Mouse (Mus musculus): ENCODE results near the gene Tnnc1. TPM values are rescaled to one million over a fixed set of nuclear protein-coding genes. Genes with fewer than 3 reads are reported as not detected.
A peak's percentile ranks its signal among the peaks of the same experiment; 100 is the strongest.

The Tnnc1 gene
- polyA plus RNA-seq, 1 experiment: 24.4 TPM

DNA sequence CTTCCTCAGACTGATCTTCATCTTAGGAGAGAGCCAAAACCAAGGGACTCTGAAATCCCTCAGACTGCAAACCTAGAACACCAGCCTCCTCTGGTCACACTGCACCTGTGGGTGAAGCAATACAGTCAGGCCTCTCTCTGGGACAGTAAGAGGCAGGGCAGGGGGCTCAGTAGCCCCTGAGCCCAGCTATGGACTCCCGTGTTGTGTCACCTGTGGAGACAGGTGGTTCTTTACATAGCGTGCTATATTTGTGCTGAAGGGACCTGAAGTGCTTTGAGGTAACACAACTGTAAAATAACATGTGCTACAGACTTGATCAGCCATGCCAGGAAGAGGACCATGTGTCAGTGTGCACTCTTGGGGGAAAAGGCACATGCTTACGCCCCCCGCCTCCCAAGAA lies 12.6 kb upstream of the Tnnc1 start:
- H3K4me3 ChIP-seq (ENCODE audit: insufficient read depth, low read depth, low read length): no peak overlapping the region
- H3K27ac ChIP-seq (replicated peaks; ENCODE audit: low read depth, low read length): peak overlapping the region; percentile 76
- H3K4me1 ChIP-seq (ENCODE audit: control insufficient read depth, insufficient read depth, insufficient read length, low read length): peaks cover 15% of the 10 kb centered on the region

DNA sequence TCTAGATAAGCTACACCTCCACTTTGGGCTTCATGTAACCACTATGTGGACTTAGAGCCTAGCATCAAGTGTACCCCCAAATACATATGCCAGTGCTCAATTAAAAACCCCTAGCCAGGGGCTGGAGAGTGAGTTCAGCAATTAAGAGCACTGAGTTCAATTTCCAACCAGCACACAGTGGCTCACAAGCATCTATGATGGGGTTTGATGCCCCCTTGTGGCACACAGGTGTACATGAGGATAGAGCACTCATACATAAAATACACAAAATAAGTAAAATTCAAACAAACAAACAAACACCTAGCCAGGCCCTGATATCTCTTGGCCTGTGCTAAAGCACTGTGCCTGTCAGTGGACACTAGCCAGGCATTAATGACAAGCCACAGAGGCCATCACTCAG lies 12.1 kb upstream of the Tnnc1 start:
- peaks cover 15% of the 10 kb centered on the region for H3K4me1 ChIP-seq (ENCODE audit: control insufficient read depth, insufficient read depth, insufficient read length, low read length)
- H3K27ac ChIP-seq (replicated peaks; ENCODE audit: low read depth, low read length): no peak overlapping the region
- H3K4me3 ChIP-seq (ENCODE audit: insufficient read depth, low read depth, low read length): no peak overlapping the region

DNA sequence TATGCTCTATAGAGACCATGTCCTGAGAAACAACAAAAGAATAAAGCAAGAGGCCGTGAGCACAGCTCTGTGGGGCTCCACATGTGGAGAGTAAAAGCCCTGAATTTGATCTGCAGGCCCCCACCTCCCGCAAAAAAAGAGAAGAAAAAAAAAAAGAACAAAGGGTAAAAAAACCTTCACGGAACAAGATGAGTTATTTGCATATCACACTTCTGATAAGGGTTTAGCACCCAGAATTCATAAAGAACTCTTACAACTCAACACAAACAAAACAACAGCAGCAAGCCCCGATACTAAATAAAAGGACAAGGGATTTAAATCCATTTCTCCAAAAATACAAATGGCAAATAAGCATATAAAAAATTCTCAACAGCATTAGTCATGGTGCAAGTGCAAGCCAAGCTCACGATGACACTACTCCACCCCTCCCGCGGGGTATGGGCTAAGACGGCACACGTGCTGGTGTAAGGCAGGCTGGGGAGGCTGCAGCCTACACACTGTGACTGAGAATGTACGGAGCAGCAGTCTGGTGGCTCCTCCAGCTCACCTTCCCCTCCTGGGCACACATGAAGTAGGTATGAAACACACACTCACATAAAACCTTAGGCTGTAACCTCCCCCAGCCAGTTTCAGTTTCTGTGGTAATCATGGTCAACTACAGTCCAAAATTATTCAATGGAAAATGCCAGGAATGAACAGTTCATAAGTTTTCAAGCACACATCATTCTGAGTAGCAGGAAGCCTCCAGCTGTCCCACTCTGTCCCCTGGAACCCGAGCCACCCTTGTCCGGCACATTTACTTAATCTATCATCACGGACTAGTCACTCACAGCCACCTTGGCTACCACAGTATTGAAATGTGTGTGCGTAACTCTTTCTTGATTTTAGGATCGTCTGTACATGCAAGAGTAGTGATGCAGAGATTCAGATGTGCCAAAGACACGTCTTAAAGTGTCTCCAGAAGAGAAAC lies 10.3 kb upstream of the Tnnc1 start:
- Histone ChIP-seq H3K4me3 (ENCODE audit: insufficient read depth, low read depth, low read length) (no peak overlapping the region), H3K4me1 (ENCODE audit: control insufficient read depth, insufficient read depth, insufficient read length, low read length) (peaks cover 15% of the 10 kb centered on the region), H3K27ac (replicated peaks; ENCODE audit: low read depth, low read length) (no peak overlapping the region; the same call in 1 of the 2 replicates)

DNA sequence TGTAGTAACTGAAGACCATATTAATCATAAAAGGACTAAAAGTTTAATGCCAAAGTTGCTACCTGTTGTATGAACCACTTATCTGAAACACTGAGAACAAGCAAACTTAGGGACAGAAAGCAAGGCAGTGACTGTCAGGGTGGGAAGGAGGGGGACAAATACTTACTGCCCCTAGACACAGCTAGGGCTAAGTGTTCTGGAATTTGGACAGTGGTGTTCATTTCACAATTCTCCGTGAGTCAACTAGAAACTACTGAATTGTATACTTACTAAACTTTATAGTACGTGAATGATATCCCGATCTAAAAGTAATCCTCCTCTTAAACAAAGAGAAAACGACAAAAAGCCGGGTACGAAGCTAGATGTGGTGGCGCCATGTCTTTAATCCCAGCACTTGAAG lies 8.5 kb upstream of the Tnnc1 start:
- peaks cover 15% of the 10 kb centered on the region for H3K4me1 ChIP-seq (ENCODE audit: control insufficient read depth, insufficient read depth, insufficient read length, low read length)
- no peak overlapping the region for H3K27ac ChIP-seq (replicated peaks; ENCODE audit: low read depth, low read length)

DNA sequence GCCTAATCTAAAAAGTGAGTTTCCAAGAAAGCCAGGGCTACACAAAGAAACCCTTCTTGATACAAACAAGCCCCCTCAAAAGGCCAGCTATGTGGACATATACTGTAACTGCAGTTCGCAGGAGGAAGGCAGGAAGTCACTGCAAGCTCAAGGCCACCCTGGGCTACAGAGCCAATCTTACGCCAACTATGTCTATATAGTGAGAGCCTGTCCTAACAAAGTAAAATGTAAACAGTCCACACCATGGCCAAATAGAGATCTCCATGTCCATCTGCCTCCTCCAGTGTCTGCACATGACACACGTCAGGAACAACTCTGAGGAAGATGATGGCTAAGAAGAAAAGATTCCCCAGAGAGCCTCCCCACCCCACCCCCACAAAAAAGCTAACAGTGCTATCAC lies 8.1 kb upstream of the Tnnc1 start:
- H3K27ac ChIP-seq (replicated peaks; ENCODE audit: low read depth, low read length): no peak overlapping the region
- H3K4me1 ChIP-seq (ENCODE audit: control insufficient read depth, insufficient read depth, insufficient read length, low read length): peaks cover 14% of the 10 kb centered on the region
- H3K4me3 ChIP-seq (ENCODE audit: insufficient read depth, low read depth, low read length): no peak overlapping the region

More for the DNA sequence above, 8.5 kb upstream of the Tnnc1 start:
- no peak overlapping the region for H3K4me3 ChIP-seq (ENCODE audit: insufficient read depth, low read depth, low read length)

DNA sequence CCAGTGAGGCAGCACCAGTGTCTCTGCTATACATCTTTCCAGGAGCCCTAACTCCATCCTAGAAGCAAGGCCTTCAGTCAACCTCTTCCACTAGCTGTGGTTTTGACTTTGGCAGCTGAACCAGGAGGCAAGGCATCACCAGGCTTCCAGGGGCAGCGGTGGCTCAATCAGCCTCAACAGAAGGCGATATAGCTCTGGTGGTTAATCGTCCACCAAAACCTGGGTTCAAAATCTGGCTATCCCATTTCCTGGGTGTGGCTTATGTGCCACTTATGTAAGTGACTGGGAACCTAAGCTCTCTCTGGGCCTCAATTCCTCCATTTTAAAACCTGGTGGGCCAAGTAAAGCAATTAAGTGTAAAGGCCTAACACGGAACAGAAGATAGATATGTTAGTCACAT lies 3.3 kb upstream of the Tnnc1 start:
- H3K4me3 ChIP-seq (ENCODE audit: insufficient read depth, low read depth, low read length): peak overlapping the region; percentile 86
- H3K4me1 ChIP-seq (ENCODE audit: control insufficient read depth, insufficient read depth, insufficient read length, low read length): peaks cover 9% of the 10 kb centered on the region; the same call in 1 of the 2 replicates
- H3K27ac ChIP-seq (replicated peaks; ENCODE audit: low read depth, low read length): peak overlapping the region; percentile 78; the same call in 1 of the 2 replicates

DNA sequence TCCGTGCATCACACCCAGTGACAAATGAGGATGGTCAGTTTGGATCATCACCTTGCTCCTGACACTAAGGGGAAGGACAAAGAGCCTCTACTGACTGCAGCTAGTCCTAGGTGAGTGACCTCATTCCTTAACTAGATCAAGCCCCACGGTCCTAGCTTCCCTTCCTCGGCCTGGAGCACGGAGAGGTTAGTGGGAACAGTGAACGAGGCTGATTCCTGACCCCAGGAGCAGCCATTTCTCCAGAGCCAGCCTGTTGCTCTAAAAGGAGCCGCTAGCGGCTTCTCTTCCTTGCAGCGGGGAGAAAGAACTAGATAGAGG lies 2.9 kb upstream of the Tnnc1 start:
- H3K4me1 ChIP-seq (ENCODE audit: control insufficient read depth, insufficient read depth, insufficient read length, low read length): peaks cover 9% of the 10 kb centered on the region; the same call in 1 of the 2 replicates
- H3K4me3 ChIP-seq (ENCODE audit: insufficient read depth, low read depth, low read length): peak overlapping the region; percentile 86
- peak overlapping the region; percentile 78 for H3K27ac ChIP-seq (replicated peaks; ENCODE audit: low read depth, low read length)

DNA sequence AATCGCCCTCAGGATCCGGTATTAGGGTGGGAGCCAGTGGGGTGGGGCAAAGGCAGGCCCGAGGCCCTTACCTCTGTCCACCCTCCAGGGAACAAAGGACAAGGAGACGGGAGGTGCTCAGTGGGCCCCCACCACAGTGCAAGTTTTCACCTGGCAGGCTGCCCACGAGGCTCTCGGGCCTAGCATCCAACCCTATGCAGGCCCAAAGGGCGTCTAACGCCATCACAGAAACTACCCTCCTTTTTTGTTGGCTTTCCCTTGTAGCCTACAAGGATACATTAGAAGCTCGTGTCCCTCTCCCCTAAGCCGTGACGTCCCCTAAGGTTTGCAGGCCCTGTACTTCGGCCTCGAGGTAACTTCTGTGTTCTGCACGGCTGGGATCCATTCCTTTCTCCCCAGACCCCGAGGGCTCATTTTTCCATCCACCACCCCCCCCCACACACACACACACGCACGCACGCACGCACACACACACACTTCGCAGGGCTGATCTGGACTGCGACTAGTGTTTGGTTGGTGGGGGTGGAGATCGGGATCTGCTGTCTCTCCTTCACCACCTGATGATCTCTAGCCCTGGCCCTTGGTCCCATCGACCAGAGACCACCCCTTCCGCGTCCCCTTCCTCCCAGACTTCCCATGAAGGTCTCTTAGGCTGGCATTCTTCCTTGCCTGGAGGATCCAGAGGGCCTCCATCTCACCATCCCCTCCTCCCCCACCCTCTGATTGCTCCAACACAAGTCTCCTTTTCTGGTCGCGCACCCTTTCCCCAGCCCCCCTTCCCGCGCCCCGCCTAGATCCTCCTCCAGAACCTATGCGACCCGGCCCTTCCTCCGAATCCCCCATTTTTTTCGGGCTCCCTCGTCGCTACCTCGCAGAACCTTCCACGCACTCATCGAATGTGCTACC lies 2.3 kb upstream of the Tnnc1 start:
- Histone ChIP-seq H3K4me3 (ENCODE audit: insufficient read depth, low read depth, low read length) (peak overlapping the region; percentile 86), H3K27ac (replicated peaks; ENCODE audit: low read depth, low read length) (peak overlapping the region; percentile 78), H3K4me1 (ENCODE audit: control insufficient read depth, insufficient read depth, insufficient read length, low read length) (peaks cover 9% of the 10 kb centered on the region; the same call in 1 of the 2 replicates)

DNA sequence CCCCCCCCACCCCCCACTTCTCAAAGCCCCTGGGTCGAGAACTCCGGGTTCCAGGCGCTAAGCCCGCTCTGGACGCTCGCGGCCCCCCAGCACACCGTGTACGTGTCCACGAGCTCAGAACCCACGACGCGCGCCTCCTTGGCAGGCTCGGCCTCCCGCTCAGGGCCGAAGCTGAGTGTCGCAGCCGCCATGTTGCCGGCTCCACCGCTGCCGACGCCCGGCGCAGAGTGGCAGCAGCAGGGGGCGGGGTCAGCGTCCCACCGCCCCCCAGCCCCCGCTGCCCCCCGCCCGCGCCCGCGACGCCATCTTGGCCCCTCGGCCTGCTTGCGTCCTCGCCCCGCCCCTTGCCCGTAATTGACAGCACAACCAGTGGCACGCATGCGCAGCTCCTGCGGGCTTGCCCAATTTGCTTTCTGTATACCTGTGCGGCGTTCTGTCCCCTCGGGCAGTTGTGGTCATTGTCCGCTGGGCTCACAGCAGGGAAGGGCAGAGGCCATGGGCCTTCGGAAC lies 1.6 kb upstream of the Tnnc1 start:
- peaks cover 9% of the 10 kb centered on the region; the same call in 1 of the 2 replicates for H3K4me1 ChIP-seq (ENCODE audit: control insufficient read depth, insufficient read depth, insufficient read length, low read length)
- peak overlapping the region; percentile 86 for H3K4me3 ChIP-seq (ENCODE audit: insufficient read depth, low read depth, low read length)
- H3K27ac ChIP-seq (replicated peaks; ENCODE audit: low read depth, low read length): peak overlapping the region; percentile 81

DNA sequence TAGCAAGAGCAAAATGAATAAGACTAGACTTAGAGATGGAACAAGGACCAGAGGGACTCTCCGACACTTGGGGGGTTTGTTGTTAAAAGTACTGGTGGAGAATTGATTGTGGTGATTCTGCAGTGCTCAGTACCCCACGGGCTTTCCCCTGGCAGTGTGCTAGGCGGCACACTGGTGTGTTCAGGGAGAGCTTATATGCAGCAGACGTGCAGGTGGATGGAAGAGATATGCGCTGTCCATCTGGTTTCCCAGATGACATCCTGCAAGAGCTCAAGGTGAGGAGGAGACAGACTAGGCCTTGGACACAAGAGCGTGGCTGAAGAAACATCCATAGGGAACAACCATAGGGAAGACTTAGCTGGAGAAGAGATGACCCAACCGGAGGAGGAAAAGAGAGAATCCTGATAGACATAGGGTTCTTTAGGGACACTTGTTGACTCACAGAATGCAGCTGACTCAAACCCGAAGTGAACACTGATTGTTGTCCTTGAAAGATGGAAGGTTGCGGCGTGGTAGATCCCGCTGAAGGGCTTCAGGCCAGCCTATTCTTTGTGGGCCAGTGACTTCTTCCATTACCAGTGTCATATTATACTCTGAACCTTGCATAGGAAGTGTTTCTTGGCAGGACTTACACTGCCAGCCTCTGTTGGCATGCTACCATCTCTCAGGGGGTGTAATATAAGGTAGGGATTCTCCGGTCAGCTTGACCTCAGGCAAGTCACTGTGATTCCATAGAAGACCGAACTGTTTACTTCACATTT lies 862 bp upstream of the Tnnc1 start:
- peak overlapping the region; percentile 75 for H3K4me3 ChIP-seq (ENCODE audit: insufficient read depth, low read depth, low read length)
- peaks cover 9% of the 10 kb centered on the region; the same call in 1 of the 2 replicates for H3K4me1 ChIP-seq (ENCODE audit: control insufficient read depth, insufficient read depth, insufficient read length, low read length)
- peak overlapping the region; percentile 81 for H3K27ac ChIP-seq (replicated peaks; ENCODE audit: low read depth, low read length)

DNA sequence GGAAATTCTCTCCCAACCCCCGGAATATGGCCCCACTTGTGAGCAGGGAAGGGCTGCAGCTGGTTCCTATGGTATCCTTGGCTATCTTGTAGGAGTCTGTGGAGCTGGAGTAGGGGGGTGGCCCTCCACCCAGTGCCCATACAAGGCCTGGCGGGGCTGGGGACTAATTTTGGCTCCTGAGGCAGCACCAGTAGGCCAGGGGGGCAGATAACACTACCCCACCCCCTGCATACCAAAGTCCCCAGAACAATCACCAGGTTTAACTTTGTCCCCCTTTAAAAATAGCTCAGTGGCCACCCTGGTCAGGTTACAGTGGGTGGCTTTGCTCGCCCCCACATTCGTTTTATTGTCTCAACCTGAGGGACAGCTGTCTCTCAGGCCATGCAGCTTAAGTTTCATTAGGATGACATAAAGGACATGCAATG lies 1.0 kb downstream of the Tnnc1 start:
- H3K4me1 ChIP-seq (ENCODE audit: control insufficient read depth, insufficient read depth, insufficient read length, low read length): peaks cover 9% of the 10 kb centered on the region; the same call in 1 of the 2 replicates
- H3K4me3 ChIP-seq (ENCODE audit: insufficient read depth, low read depth, low read length): no peak overlapping the region
- H3K27ac ChIP-seq (replicated peaks; ENCODE audit: low read depth, low read length): no peak overlapping the region

DNA sequence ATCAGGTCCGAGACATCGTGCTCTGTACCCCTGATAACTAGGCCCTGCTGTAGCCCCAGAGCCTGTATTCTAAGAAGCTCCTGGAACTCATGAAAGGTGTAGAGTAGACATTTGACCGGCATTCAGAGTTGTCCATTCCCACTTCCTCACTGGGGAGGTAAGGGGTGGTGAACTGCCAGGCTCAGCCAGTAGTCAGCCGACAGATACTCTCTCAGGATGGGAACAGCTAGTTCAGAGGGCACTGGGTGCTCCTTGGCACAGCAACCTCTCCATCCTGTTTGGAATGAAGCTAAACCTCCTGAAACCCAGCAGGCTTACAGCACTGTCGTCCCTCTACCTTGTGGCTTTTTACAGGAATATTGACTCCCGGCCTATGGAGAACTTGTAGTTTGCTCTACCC lies 3.7 kb downstream of the Tnnc1 start:
- no peak overlapping the region for H3K4me3 ChIP-seq (ENCODE audit: insufficient read depth, low read depth, low read length)
- peaks cover 10% of the 10 kb centered on the region; the same call in 1 of the 2 replicates for H3K4me1 ChIP-seq (ENCODE audit: control insufficient read depth, insufficient read depth, insufficient read length, low read length)
- no peak overlapping the region for H3K27ac ChIP-seq (replicated peaks; ENCODE audit: low read depth, low read length)

DNA sequence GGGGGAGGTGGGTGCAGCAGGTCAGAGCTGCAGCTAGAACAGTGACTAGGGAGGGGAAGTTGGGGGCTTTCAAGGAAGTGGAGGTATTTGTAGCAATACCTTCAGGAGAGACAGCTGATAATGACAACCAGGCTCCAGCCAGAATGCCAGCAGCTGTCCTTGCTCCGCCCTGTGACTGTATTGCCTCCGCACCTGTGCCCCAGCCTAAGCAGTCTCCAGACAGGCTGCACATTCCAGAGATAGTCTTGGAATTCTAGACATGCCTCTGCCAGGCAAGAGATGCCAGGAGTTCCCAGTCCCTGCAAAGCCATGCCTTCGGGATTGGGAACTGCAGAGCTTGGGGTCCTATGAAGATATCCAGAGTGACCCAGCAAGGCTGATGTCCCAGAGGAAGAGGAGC lies 4.4 kb downstream of the Tnnc1 start:
- H3K4me1 ChIP-seq (ENCODE audit: control insufficient read depth, insufficient read depth, insufficient read length, low read length): peaks cover 5% of the 10 kb centered on the region
- H3K27ac ChIP-seq (replicated peaks; ENCODE audit: low read depth, low read length): no peak overlapping the region
- H3K4me3 ChIP-seq (ENCODE audit: insufficient read depth, low read depth, low read length): no peak overlapping the region

DNA sequence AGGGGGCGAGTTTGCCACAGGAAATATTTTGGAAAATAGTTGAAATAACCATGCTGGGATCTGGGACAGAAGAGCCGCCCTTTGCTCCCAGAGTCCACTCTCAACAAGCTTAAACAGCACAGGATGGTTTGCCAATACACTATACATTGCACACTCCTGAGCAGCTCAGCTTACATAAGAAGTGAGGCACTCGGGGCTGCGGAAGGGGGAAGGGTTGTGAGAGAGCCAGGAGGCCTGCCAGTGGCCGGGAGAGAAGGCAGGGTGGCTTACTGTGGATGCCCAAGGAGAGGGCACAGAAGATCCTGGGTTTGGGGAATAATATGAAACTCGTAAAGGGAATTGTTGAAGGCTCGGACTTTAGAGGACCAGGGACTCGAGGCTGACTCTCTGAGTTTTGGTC lies 5.8 kb downstream of the Tnnc1 start:
- H3K27ac ChIP-seq (replicated peaks; ENCODE audit: low read depth, low read length): no peak overlapping the region
- peaks cover 5% of the 10 kb centered on the region for H3K4me1 ChIP-seq (ENCODE audit: control insufficient read depth, insufficient read depth, insufficient read length, low read length)
- no peak overlapping the region for H3K4me3 ChIP-seq (ENCODE audit: insufficient read depth, low read depth, low read length)

Measured in brown adipose tissue, adult 24 weeks (tissue).